Mouse (Mus musculus) embryo, embryonic 11.5 days (tissue): Measurements from ENCODE around the gene Crcp.

ENCODE experiments used
- DNase-seq: peaks from one replicate; pipeline ENCODE4 v3.0.0-alpha.2; 2012; ENCODE audit warnings: low read depth, low spot score

Crcp gene

GRCm38 (mm10) chr5:130059413-130060328, 30.6 kb downstream of the Crcp start:
- DNase-seq = no peak

- DNase-seq = no peak
Observed at GRCm38 (mm10) chr5:130060329-130060665, 31.2 kb downstream of the Crcp start.

- DNase-seq = no peak
Observed at GRCm38 (mm10) chr5:130062096-130062495, 33.0 kb downstream of the Crcp start.

GRCm38 (mm10) chr5:130063760-130064159, 34.7 kb downstream of the Crcp start:
- DNase-seq = no peak

GRCm38 (mm10) chr5:130065579-130065978, 36.5 kb downstream of the Crcp start:
- DNase-seq = no peak

GRCm38 (mm10) chr5:130067841-130068264, 38.8 kb downstream of the Crcp start:
- DNase-seq = no peak

- DNase-seq = no peak
Observed at GRCm38 (mm10) chr5:130073026-130073425, 43.9 kb downstream of the Crcp start, which contains the start of gene Tpst1. Gene Tpst1, plus strand, starts transcription at chr5:130073326.

- no peak for DNase-seq
Observed at GRCm38 (mm10) chr5:130074491-130074890, 45.4 kb downstream of the Crcp start.

- no peak for DNase-seq
Observed at GRCm38 (mm10) chr5:130076396-130076795, 47.3 kb downstream of the Crcp start.

- no peak for DNase-seq
Observed at GRCm38 (mm10) chr5:130078096-130078833, 49.2 kb downstream of the Crcp start.

- DNase-seq = no peak
Observed at GRCm38 (mm10) chr5:130078834-130079156, 49.7 kb downstream of the Crcp start.

GRCm38 (mm10) chr5:130079202-130080050, 50.3 kb downstream of the Crcp start:
- peak; percentile 88 for DNase-seq

- no peak for DNase-seq
Observed at GRCm38 (mm10) chr5:130080051-130080681, 51.1 kb downstream of the Crcp start.

GRCm38 (mm10) chr5:130081181-130081881, 52.2 kb downstream of the Crcp start:
- no peak for DNase-seq

GRCm38 (mm10) chr5:130082431-130082830, 53.3 kb downstream of the Crcp start:
- no peak for DNase-seq

- no peak for DNase-seq
Observed at GRCm38 (mm10) chr5:130084271-130084670, 55.2 kb downstream of the Crcp start.

GRCm38 (mm10) chr5:130088008-130088407, 58.9 kb downstream of the Crcp start:
- no peak for DNase-seq

- no peak for DNase-seq
Observed at GRCm38 (mm10) chr5:130088612-130089011, 59.5 kb downstream of the Crcp start.

- no peak for DNase-seq
Observed at GRCm38 (mm10) chr5:130089177-130089576, 60.1 kb downstream of the Crcp start.

GRCm38 (mm10) chr5:130089626-130090393, 60.7 kb downstream of the Crcp start:
- no peak for DNase-seq
